Mouse (Mus musculus) kidney, adult 2 months (tissue): ENCODE results near the gene Rai14.

Source experiments
- CTCF ChIP-seq: fragments of 200-500 bp; conservative IDR thresholded peaks from 2 replicates; pipeline ENCODE4 v1.5.1; 2011; ENCODE audit warnings: low read depth, mild to moderate bottlenecking, control low read depth, low read length, moderate library complexity, mixed read lengths; ENCODE audit not compliant: insufficient read depth, insufficient read length
- POLR2A ChIP-seq: fragments of 200-500 bp; IDR thresholded peaks from one replicate; pipeline ENCODE4 v1.6.1; 2011; ENCODE audit warnings: low read depth, low read length, control low read depth

GRCm38 (mm10) chr15:10747638-10748037 is 33.2 kb upstream of the Rai14 start:
- TF ChIP-seq POLR2A (no peak), CTCF (no peak)
